12 mouse cellular contexts compared by ENCODE assay signal in genomic region chr19:48391551-48391950, GRCm38 (mm10).
DNase-seq lines count a peak whose midpoint lies in the region; ATAC-seq and TF ChIP-seq lines count a peak whose summit lies in the region.
"Had no signal": no experiment of that assay in that cellular context is flagged by ENCODE, and none has a peak within 500 bp of the region (broad histone marks: within the 10 kb centered on the region; RNA-seq: fewer than 3 reads in every experiment).

No protein-coding gene starts in this region.

- no peak overlapping the region for H3K4me3 ChIP-seq in heart, postnatal 0 days (ENCODE audit: low read depth, low read length)
- H3K4me3 ChIP-seq: embryonic facial prominence, embryonic 13.5 days had no signal

- intact Hi-C loops in heart, postnatal 36 days (cut with DNase I): loop anchor here (2.0 kb wide), 1 partner anchor 247 kb away; no protein-coding TSS in a partner anchor

- peak; percentile 48 for TF ChIP-seq CTCF in heart, postnatal 0 days (IDR thresholded peaks at IDR 0.05; ENCODE audit: low read depth)

- H3K36me3 ChIP-seq in heart, postnatal 0 days (replicated peaks; ENCODE audit: control insufficient read depth, insufficient read depth, low read length): no peaks in the 10 kb centered on the region
- H3K36me3 ChIP-seq: embryonic facial prominence, embryonic 13.5 days had no signal

- H3K27ac ChIP-seq in heart, postnatal 0 days (ENCODE audit: low read depth): no peak overlapping the region
- H3K27ac ChIP-seq: embryonic facial prominence, embryonic 13.5 days had no signal

- DNase-seq in heart, postnatal 0 days (ENCODE audit: low spot score): no peak
- no peak for DNase-seq in heart, postnatal 36 days
- peak; percentile 20 for DNase-seq in lung, postnatal 10 days
- DNase-seq in lung, postnatal 25 days (ENCODE audit: low spot score): no peak
- peak; percentile 29 to 36 for DNase-seq in frontal cortex, postnatal 25 days (ENCODE audit: low spot score in 2 of 2)
- DNase-seq in right cerebral cortex, postnatal 4 days: peak; percentile 65
- no peak for DNase-seq in ovary, postnatal 36 days (ENCODE audit: low spot score)
- DNase-seq: adrenal gland, adult 2 months; thymus, adult 2 months had no signal

- H3K27me3 ChIP-seq in heart, postnatal 0 days (ENCODE audit: control insufficient read depth, insufficient read depth, low read length): no peaks in the 10 kb centered on the region
- H3K27me3 ChIP-seq: CH12.LX; embryonic facial prominence, embryonic 13.5 days had no signal

- 24% methylated on average over 1 of the region's 1 CpGs for WGBS in heart, postnatal 0 days

- ATAC-seq in heart, postnatal 0 days (ENCODE audit: insufficient read depth, low read depth): no peak
- no peak for ATAC-seq in inflammation-experienced regulatory T-cells, adult 6 months

- H3K4me2 ChIP-seq in heart, postnatal 0 days (ENCODE audit: low read depth, low read length): no peak overlapping the region
- H3K4me2 ChIP-seq: embryonic facial prominence, embryonic 13.5 days had no signal

- no peak overlapping the region for H3K9ac ChIP-seq in heart, postnatal 0 days (replicated peaks; ENCODE audit: low read depth, low read length)
- H3K9ac ChIP-seq: embryonic facial prominence, embryonic 13.5 days had no signal

- H3K9me3 ChIP-seq in heart, postnatal 0 days (replicated peaks; ENCODE audit: control insufficient read depth, low read length): no peaks in the 10 kb centered on the region
- H3K9me3 ChIP-seq: embryonic facial prominence, embryonic 13.5 days had no signal

- no peak for TF ChIP-seq EP300 in heart, postnatal 0 days (IDR thresholded peaks at IDR 0.05; ENCODE audit: low read depth)

- no peaks in the 10 kb centered on the region for H3K4me1 ChIP-seq in heart, postnatal 0 days (ENCODE audit: control insufficient read depth, insufficient read depth)
- H3K4me1 ChIP-seq: embryonic facial prominence, embryonic 13.5 days had no signal

Comparison
In these comparisons a context has a peak if more than half of its experiments do, and no peak if none do; other contexts are left out.
1. DNase-seq: peak in lung, postnatal 10 days (single experiment), frontal cortex, postnatal 25 days (2 of 2) and right cerebral cortex, postnatal 4 days (single experiment); none in heart, postnatal 0 days (single experiment), heart, postnatal 36 days (0 of 2), lung, postnatal 25 days (single experiment) and ovary, postnatal 36 days (single experiment).